7 mouse cellular contexts compared by ENCODE assay signal in the genomic region with DNA sequence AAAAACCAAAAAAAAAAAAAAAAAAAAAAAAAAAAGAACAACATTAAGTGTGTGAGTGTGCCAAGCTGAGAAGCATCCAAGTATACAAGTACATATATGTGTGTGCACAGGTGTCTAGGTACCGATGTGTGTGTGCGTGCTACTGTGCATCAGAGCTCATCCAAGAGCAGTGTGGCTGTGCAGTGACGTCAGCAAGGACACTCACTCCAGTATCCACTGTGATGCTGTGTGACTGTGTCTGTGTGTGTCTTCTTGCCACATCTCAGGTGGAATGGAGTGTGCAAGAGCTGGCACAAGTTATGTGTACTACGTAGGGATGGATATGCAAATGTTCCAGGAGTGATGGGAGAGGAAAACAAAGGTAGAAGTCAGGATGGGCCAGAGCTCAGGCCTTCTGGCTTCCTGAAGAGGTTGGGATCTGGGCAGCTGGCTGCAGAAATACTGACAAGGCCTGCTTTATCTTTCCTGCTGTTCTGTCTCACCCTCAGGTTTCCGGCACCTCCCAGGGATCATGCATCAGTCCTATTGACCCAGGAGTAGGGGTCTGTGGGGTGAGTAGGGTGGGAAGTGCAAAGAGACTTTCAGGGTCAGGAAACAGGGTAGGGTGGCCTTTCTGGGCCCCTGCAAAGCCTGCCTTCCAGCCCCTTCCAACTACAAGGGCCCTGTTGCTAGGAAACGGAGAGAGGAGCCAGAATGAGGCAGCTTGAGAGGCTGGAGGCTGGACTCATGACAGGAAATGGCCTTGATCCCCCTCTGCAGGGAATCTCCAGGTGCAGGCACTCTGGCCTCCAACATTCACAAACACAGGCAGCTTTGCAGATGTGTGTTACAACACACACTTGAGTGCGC. TPM values are rescaled to one million over a fixed set of nuclear protein-coding genes. Genes with fewer than 3 reads are reported as not detected.
DNase-seq lines count a peak whose midpoint lies in the region; ATAC-seq and TF ChIP-seq lines count a peak whose summit lies in the region.

No protein-coding gene starts in this region.

- H3K9me3 ChIP-seq in forebrain, embryonic 16.5 days (ENCODE audit: control insufficient read depth, low read length) = no peaks in the 10 kb centered on the region

- peak overlapping the region; percentile 1; the same call in 1 of the 2 replicates for H3K9ac ChIP-seq in forebrain, embryonic 16.5 days (replicated peaks; ENCODE audit: low read depth, low read length)

- peak overlapping the region; percentile 67 for H3K27ac ChIP-seq in layer of hippocampus, adult 2 months
- peak overlapping the region; percentile 52 for H3K27ac ChIP-seq in forebrain, embryonic 16.5 days (ENCODE audit: low read length)

- no peak overlapping the region for H3K4me2 ChIP-seq in forebrain, embryonic 16.5 days (ENCODE audit: low read length)

- peaks cover 6% of the 10 kb centered on the region; the same call in 1 of the 2 replicates for H3K4me1 ChIP-seq in forebrain, embryonic 16.5 days (replicated peaks; ENCODE audit: control insufficient read depth, insufficient read depth, low read length)

- no peaks in the 10 kb centered on the region for H3K36me3 ChIP-seq in forebrain, embryonic 16.5 days (ENCODE audit: control insufficient read depth, insufficient read depth)

- WGBS in forebrain, embryonic 16.5 days = 59% methylated on average over 7 of the region's 7 CpGs

- TF ChIP-seq CTCF in layer of hippocampus, adult 2 months (conservative IDR thresholded peaks at IDR 0.05) = no peak
- no peak for TF ChIP-seq CTCF in brain, embryonic 14.5 days (IDR thresholded peaks at IDR 0.05; ENCODE audit: borderline replicate concordance, extremely low read depth, insufficient read depth, insufficient read length)

- peak; percentile 41 to 46 for DNase-seq in layer of hippocampus, adult 2 months (ENCODE audit: low spot score in 2 of 2)
- DNase-seq in layer of hippocampus, adult 9-11 months = no peak
- peak; percentile 91 for DNase-seq in brain, embryonic 14.5 days (ENCODE audit: low read depth)
- DNase-seq in mesoderm, embryonic 11.5 days (ENCODE audit: low read depth, low spot score) = peak; percentile 66
- DNase-seq in thymus, postnatal 0 days (ENCODE audit: low spot score) = peak; percentile 69

- no peaks in the 10 kb centered on the region for H3K27me3 ChIP-seq in forebrain, embryonic 16.5 days (replicated peaks; ENCODE audit: control insufficient read depth, insufficient read depth, low read length)

- H3K4me3 ChIP-seq in layer of hippocampus, adult 2 months = no peak overlapping the region
- H3K4me3 ChIP-seq in forebrain, embryonic 16.5 days (replicated peaks; ENCODE audit: low read length) = no peak overlapping the region

- no peak for TF ChIP-seq POLR2A in brain, embryonic 14.5 days (IDR thresholded peaks at IDR 0.05; ENCODE audit: borderline replicate concordance, extremely low read depth, insufficient read depth, insufficient read length, poor library complexity, severe bottlenecking)

- peak; percentile 59; the same call in 1 of the 2 replicates for ATAC-seq in forebrain, embryonic 16.5 days
- no peak for ATAC-seq in CD4-positive, CD25-positive, alpha-beta regulatory T cell, adult 4 months

RNA-seq across cellular contexts. Expression of gene Fgr, which starts 10.0 kb away (rescaled TPM):
- total RNA-seq in layer of hippocampus, adult 2 months (2021) = under 1 TPM in 1 of 2 experiments, not detected in 1; 0.12 TPM
- polyA plus RNA-seq in brain, embryonic 14.5 days (2012; rRNA removed) = 0.09 and 0.15 TPM in 2 replicates
- not detected in 2 replicates for polyA plus RNA-seq in forebrain, embryonic 16.5 days (2015; fragmentation: Nextera tagmentation; extraction: Ambion mirVana)
- polyA plus RNA-seq in thymus, postnatal 0 days (2015; fragmentation: Nextera tagmentation; extraction: Ambion mirVana) = 6.0 and 7.8 TPM in 2 replicates
- 1 to 10 TPM; 3.7 to 8.2 TPM for polyA plus RNA-seq in CD4-positive, CD25-positive, alpha-beta regulatory T cell, adult 4 months (2017; shearing (Covaris generic))

RNA-seq across cellular contexts. Expression of gene Ahdc1, which starts 27.2 kb away (rescaled TPM):
- total RNA-seq in layer of hippocampus, adult 2 months (2021) = 100 to 1,000 TPM; 108 to 113 TPM
- polyA plus RNA-seq in brain, embryonic 14.5 days (2012; rRNA removed) = 20.9 and 43.2 TPM in 2 replicates
- polyA plus RNA-seq in forebrain, embryonic 16.5 days (2015; fragmentation: Nextera tagmentation; extraction: Ambion mirVana) = 13.0 and 13.7 TPM in 2 replicates
- 5.3 and 8.0 TPM in 2 replicates for polyA plus RNA-seq in thymus, postnatal 0 days (2015; fragmentation: Nextera tagmentation; extraction: Ambion mirVana)
- 1 to 10 TPM; 2.6 to 3.7 TPM for polyA plus RNA-seq in CD4-positive, CD25-positive, alpha-beta regulatory T cell, adult 4 months (2017; shearing (Covaris generic))
